Mouse (Mus musculus) testis, adult 2 months (tissue): ENCODE measurements around the gene Churc1.

Source experiments
- CTCF ChIP-seq: fragments of 200-500 bp; IDR thresholded peaks from 2 replicates; pipeline ENCODE4 v1.5.1; 2012; ENCODE audit warnings: low read depth, mild to moderate bottlenecking, inconsistent platforms, low read length, moderate library complexity; ENCODE audit not compliant: control insufficient read depth, insufficient read depth, insufficient replicate concordance
- POLR2A ChIP-seq: fragments of 200-500 bp; IDR thresholded peaks from 2 replicates; pipeline ENCODE4 v1.6.1; 2012; ENCODE audit warnings: low read depth, mild to moderate bottlenecking, inconsistent platforms, low read length, moderate library complexity; ENCODE audit not compliant: control insufficient read depth

DNA sequence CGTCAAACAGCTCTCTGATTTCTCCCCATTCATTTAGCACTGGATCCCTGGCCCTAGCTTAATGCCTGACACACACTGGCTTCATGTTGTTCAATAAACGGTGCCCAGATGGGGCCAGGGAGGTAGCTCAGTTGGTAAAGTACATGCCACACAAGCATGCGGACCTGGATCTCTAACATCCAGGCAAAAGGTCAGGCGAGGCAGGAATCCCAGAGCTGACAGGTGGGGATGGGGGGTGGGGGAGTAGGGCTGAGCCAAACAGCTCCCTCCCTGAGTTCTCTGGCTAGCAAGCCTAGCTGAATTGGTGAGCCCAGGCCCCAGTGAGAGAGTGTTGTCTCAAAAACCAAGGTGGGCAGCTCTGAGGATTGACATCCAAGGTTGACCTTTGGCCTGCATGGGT is 51.8 kb downstream of the Churc1 start:
- TF ChIP-seq POLR2A = no peak
- no peak for TF ChIP-seq CTCF
